ENCODE assay signal across 9 mouse cellular contexts in the genomic region with DNA sequence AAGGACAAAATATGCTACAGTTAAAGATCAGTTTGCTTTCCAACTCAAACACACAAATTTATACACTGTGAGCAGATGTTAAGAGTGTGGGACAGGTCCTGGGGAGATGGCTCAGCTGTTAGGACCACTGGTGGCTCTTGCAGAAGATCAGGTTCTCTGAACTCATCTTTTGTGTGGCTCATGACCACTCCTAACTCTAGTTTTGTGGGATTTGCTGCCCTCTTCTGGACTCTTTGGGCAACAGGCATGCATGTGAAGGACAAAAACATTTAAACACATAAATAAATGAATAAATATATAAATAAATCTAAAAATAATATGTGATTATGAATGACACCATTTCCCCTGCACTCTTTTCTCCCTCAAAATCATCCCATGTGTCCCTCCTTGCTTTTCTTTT. TPM values are rescaled to one million over a fixed set of nuclear protein-coding genes. Genes with fewer than 3 reads are reported as not detected.
DNase-seq lines count a peak whose midpoint lies in the region; ATAC-seq and TF ChIP-seq lines count a peak whose summit lies in the region.
"Had no signal": no experiment of that assay in that cellular context is flagged by ENCODE, and none has a peak within 500 bp of the region (broad histone marks: within the 10 kb centered on the region; RNA-seq: fewer than 3 reads in every experiment).

No protein-coding gene starts in this region.

- DNase-seq in heart, postnatal 10 days, result peak; percentile 16 to 35
- DNase-seq in heart, adult 11 months, result no peak
- DNase-seq in right cerebral cortex, postnatal 14 days, result peak; percentile 17
- DNase-seq in right cerebral cortex, postnatal 25 days, result no peak
- peak; percentile 75 for DNase-seq in embryo, embryonic 10.5 days (ENCODE audit: low spot score)
- DNase-seq in liver, embryonic 14.5 days (ENCODE audit: low read depth in 3 of 3, low spot score in 3 of 3), result peak in 2 of 3 experiments; percentile 3 to 7
- DNase-seq in spleen, postnatal 14 days (ENCODE audit: low spot score in 2 of 2), result no peak
- DNase-seq in gastrocnemius, postnatal 10 days, result no peak

- H3K27me3 ChIP-seq in liver, embryonic 14.5 days (ENCODE audit: control insufficient read depth, insufficient read depth, low read length), result no peaks in the 10 kb centered on the region
- H3K27me3 ChIP-seq: neural tube, embryonic 12.5 days had no signal

- peak; percentile 32; the same call in 1 of the 2 replicates for TF ChIP-seq CTCF in liver, embryonic 14.5 days (IDR thresholded peaks at IDR 0.05; ENCODE audit: low read depth)

- H3K4me2 ChIP-seq in liver, embryonic 14.5 days (ENCODE audit: low read depth), result no peak overlapping the region
- H3K4me2 ChIP-seq: neural tube, embryonic 12.5 days had no signal

- no peak overlapping the region for H3K4me3 ChIP-seq in liver, embryonic 14.5 days (ENCODE audit: insufficient read depth in 1 of 2, low read depth in 2 of 2, low read length in 2 of 2)
- H3K4me3 ChIP-seq: neural tube, embryonic 12.5 days had no signal

- H3K9ac ChIP-seq in liver, embryonic 14.5 days (replicated peaks), result no peak overlapping the region
- H3K9ac ChIP-seq: neural tube, embryonic 12.5 days had no signal

- H3K36me3 ChIP-seq in liver, embryonic 14.5 days (replicated peaks; ENCODE audit: control insufficient read depth, insufficient read depth, low read depth), result no peaks in the 10 kb centered on the region
- H3K36me3 ChIP-seq: neural tube, embryonic 12.5 days had no signal

- no peaks in the 10 kb centered on the region for H3K9me3 ChIP-seq in liver, embryonic 14.5 days (ENCODE audit: control insufficient read depth, low read length)
- H3K9me3 ChIP-seq: neural tube, embryonic 12.5 days had no signal

- no peaks in the 10 kb centered on the region for H3K4me1 ChIP-seq in liver, embryonic 14.5 days (replicated peaks; ENCODE audit: control insufficient read depth in 2 of 2, insufficient read depth in 2 of 2, low read length in 1 of 2)
- H3K4me1 ChIP-seq: neural tube, embryonic 12.5 days had no signal

- H3K27ac ChIP-seq in liver, embryonic 14.5 days, result no peak overlapping the region
- H3K27ac ChIP-seq: neural tube, embryonic 12.5 days had no signal

- intact Hi-C loops in heart, postnatal 10 days (cut with DNase I), result loop anchor here (5.0 kb wide), 1 partner anchor 68 kb away; no protein-coding TSS in a partner anchor

- no peak for TF ChIP-seq EP300 in liver, embryonic 14.5 days (IDR thresholded peaks at IDR 0.05; ENCODE audit: low read depth)

- no peak for ATAC-seq in liver, embryonic 14.5 days (ENCODE audit: insufficient read depth)

RNA-seq across cellular contexts. Expression of a gene that starts 5.9 kb away (rescaled TPM):
- total RNA-seq in heart, postnatal 10 days (2021), result 1 to 10 TPM; 5.5 to 6.5 TPM
- polyA plus RNA-seq in liver, embryonic 14.5 days (2012; rRNA removed), result 0.36 and 0.48 TPM in 2 replicates
- 0.64 and 0.70 TPM in 2 replicates for polyA plus RNA-seq in liver, embryonic 14.5 days (2014; fragmentation: Nextera tagmentation; extraction: Ambion mirVana)
- 1 to 10 TPM; 3.5 to 5.6 TPM for total RNA-seq in gastrocnemius, postnatal 10 days (2021)

RNA-seq across cellular contexts. Expression of a gene that starts 34.1 kb away (rescaled TPM):
- under 1 TPM; 0.42 to 0.45 TPM for total RNA-seq in heart, postnatal 10 days (2021)
- polyA plus RNA-seq in liver, embryonic 14.5 days (2012; rRNA removed), result 0.06 and 0.18 TPM in 2 replicates
- polyA plus RNA-seq in liver, embryonic 14.5 days (2014; fragmentation: Nextera tagmentation; extraction: Ambion mirVana), result 0.25 and 0.29 TPM in 2 replicates
- under 1 TPM; 0.32 to 0.40 TPM for total RNA-seq in gastrocnemius, postnatal 10 days (2021)

Comparison
In these comparisons a context has a peak if more than half of its experiments do, and no peak if none do; other contexts are left out.
1. DNase-seq: peak in heart, postnatal 10 days (2 of 2), right cerebral cortex, postnatal 14 days (single experiment), embryo, embryonic 10.5 days (single experiment) and liver, embryonic 14.5 days (2 of 3); none in heart, adult 11 months (single experiment), right cerebral cortex, postnatal 25 days (single experiment), spleen, postnatal 14 days (0 of 2) and gastrocnemius, postnatal 10 days (single experiment).